Comparison of ENCODE assay signal across 8 mouse cellular contexts in the genomic region with DNA sequence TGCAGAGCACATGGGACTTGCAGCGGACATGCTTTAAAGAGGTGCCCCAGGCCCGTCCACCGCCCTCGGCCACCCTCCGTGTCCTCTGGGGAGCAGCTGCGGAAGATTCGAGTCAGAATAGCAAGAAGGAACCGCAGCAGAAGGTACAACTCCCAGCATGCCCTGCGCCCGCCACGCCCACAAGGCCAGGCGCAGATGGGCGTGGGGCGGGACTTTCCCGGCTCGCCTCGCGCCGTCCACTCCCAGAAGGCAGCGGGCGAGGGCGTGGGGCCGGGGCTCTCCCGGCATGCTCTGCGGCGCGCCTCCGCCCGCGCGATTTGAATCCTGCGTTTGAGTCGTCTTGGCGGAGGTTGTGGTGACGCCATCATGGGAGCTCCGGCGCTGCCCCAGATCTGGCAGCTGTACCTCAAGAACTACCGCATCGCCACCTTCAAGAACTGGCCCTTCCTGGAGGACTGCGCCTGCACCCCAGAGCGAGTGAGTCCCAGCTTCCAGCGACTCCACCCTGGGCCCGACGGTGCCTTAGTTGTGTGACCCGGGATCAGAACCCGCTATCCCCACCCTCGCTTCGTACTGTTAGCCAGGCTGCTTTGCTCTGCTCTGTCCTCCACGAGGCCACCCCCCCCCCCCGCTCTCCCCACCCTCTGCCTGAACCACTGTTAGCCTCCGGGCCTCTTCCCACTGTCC. TPM values are rescaled to one million over a fixed set of nuclear protein-coding genes. Genes with fewer than 3 reads are reported as not detected.
DNase-seq lines count a peak whose midpoint lies in the region; ATAC-seq and TF ChIP-seq lines count a peak whose summit lies in the region.

Gene Birc5, plus strand, starts transcription at position 267 of the 687 bp plus-strand sequence.

- WGBS in lung, embryonic 15.5 days = under 1% methylated on average over 51 of the region's 51 CpGs
- WGBS in olfactory bulb, adult 2 months = under 1% methylated on average over 51 of the region's 51 CpGs

- DNase-seq in MN1 (ENCODE audit: low spot score) = peak; percentile 96
- peak; percentile 95 for DNase-seq in cerebellum, adult 8-10 months
- DNase-seq in forelimb bud, embryonic 11.5 days (ENCODE audit: low read depth, low spot score) = peak; percentile 95
- DNase-seq in layer of hippocampus, adult 9-10 months (ENCODE audit: low spot score) = peak; percentile 87
- DNase-seq in thymus, adult 18-20 months = peak; percentile 93 to 94

- peak within 1 kb of the TSS; percentile 79 for H3K4me3 ChIP-seq in lung, embryonic 15.5 days
- peak within 1 kb of the TSS; percentile 83 for H3K4me3 ChIP-seq in olfactory bulb, adult 2 months (ENCODE audit: insufficient read depth, low read depth, low read length)

- H3K27ac ChIP-seq in lung, embryonic 15.5 days = peak within 1 kb of the TSS; percentile 99
- peak within 1 kb of the TSS; percentile 91 for H3K27ac ChIP-seq in olfactory bulb, adult 2 months (ENCODE audit: insufficient read depth, low read depth, low read length)

- peak; percentile 98 for ATAC-seq in hematopoietic stem cell, adult 5-6 weeks (replicated peaks in 1 of 2; ENCODE audit: insufficient read depth in 1 of 2, low FRiP score in 2 of 2, low TSS enrichment in 1 of 2, low read depth in 1 of 2, poor library complexity in 2 of 2, severe bottlenecking in 2 of 2)
- peak; percentile 96 for ATAC-seq in lung, embryonic 15.5 days (ENCODE audit: borderline replicate concordance, extremely low read depth, low FRiP score, low TSS enrichment)

- no peaks in the 10 kb centered on the region for H3K9me3 ChIP-seq in lung, embryonic 15.5 days

- H3K27me3 ChIP-seq in lung, embryonic 15.5 days = no peaks in the 10 kb centered on the region

- peak within 1 kb of the TSS; percentile 85 for H3K4me2 ChIP-seq in lung, embryonic 15.5 days

- H3K4me1 ChIP-seq in lung, embryonic 15.5 days = peaks cover 30% of the 10 kb centered on the region
- H3K4me1 ChIP-seq in olfactory bulb, adult 2 months (ENCODE audit: control insufficient read depth, insufficient read depth, low read length) = peaks cover 13% of the 10 kb centered on the region

- no peak for TF ChIP-seq CTCF in olfactory bulb, adult 2 months (IDR thresholded peaks at IDR 0.05; ENCODE audit: insufficient read depth, low read depth, low read length)

- H3K36me3 ChIP-seq in lung, embryonic 15.5 days = peaks cover 30% of the 10 kb centered on the region

- TF ChIP-seq POLR2A in olfactory bulb, adult 2 months (IDR thresholded peaks at IDR 0.05; ENCODE audit: insufficient read depth, low read depth, low read length) = peak; percentile 83

- H3K9ac ChIP-seq in lung, embryonic 15.5 days = peak within 1 kb of the TSS; percentile 93

RNA-seq across cellular contexts. Expression of gene Birc5, which starts in this region (rescaled TPM):
- 114 and 124 TPM in 2 replicates for total RNA-seq in hematopoietic stem cell, adult 5-6 weeks (2017)
- 352 and 368 TPM in 2 replicates for polyA plus RNA-seq in lung, embryonic 15.5 days (2015; fragmentation: Nextera tagmentation; extraction: Ambion mirVana)
- polyA plus RNA-seq in olfactory bulb, adult 2 months (2012; ENCODE audit: insufficient read depth, insufficient read length, low replicate concordance, missing spikeins) = not detected in 2 replicates

Comparison
In these comparisons a context has a peak if more than half of its experiments do, and no peak if none do; other contexts are left out.
1. Peak in every context shown above with its lines: DNase-seq, ATAC-seq, H3K4me3 ChIP-seq and H3K27ac ChIP-seq.